8 mouse cellular contexts compared by ENCODE assay signal in the genomic region with DNA sequence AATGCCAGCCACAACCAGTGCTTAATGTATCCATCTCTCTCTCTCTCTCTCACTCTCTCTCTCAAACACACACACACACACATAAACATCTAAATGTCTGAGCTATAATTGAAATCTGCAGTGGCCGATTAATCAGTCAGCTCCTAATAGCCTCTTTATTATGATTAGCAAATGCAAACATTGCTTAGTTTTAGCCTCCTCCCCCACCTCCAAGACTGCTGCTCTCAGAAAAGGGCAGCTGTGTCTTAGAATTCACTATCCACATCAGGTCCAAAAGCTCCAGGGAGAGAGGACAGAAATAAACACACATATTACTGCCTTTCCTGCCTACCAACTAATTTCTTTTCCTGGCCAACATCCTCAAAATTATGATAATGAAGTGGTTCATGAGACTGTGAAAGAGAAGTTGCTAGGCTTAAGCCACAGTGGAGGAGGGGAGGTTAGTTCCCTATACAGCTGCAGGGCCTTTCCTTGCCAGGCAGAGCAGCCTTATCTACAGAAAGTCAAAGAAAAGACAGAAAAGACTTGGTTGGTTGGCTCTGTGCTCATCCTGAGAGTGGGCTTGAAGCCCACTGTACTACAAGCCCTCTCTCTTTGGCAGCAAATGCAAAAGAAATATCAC.
A peak's percentile ranks its signal among the peaks of the same experiment; 100 is the strongest.
DNase-seq lines count a peak whose midpoint lies in the region; ATAC-seq lines count a peak whose summit lies in the region.

No protein-coding gene starts in this region.

- no peaks in the 10 kb centered on the region for H3K9me3 ChIP-seq in embryonic facial prominence, embryonic 11.5 days (replicated peaks; ENCODE audit: control insufficient read depth, low read length)
- H3K9me3 ChIP-seq in embryonic facial prominence, embryonic 10.5 days = no peaks in the 10 kb centered on the region
- no peaks in the 10 kb centered on the region for H3K9me3 ChIP-seq in liver, embryonic 12.5 days (replicated peaks)

- no peaks in the 10 kb centered on the region for H3K36me3 ChIP-seq in embryonic facial prominence, embryonic 11.5 days (replicated peaks; ENCODE audit: control insufficient read depth, insufficient read depth, low read depth, low read length)
- no peaks in the 10 kb centered on the region for H3K36me3 ChIP-seq in embryonic facial prominence, embryonic 10.5 days (replicated peaks)
- H3K36me3 ChIP-seq in splenic B cell, adult 2 months (ENCODE audit: control insufficient read depth, insufficient read depth, low read length, poor library complexity, severe bottlenecking) = no peaks in the 10 kb centered on the region
- H3K36me3 ChIP-seq in liver, embryonic 12.5 days = no peaks in the 10 kb centered on the region

- H3K27me3 ChIP-seq in embryonic facial prominence, embryonic 11.5 days (ENCODE audit: control insufficient read depth, insufficient read depth, low read length) = no peaks in the 10 kb centered on the region
- H3K27me3 ChIP-seq in embryonic facial prominence, embryonic 10.5 days (replicated peaks; ENCODE audit: low read depth, poor library complexity, severe bottlenecking) = no peaks in the 10 kb centered on the region
- no peaks in the 10 kb centered on the region for H3K27me3 ChIP-seq in splenic B cell, adult 2 months (ENCODE audit: control insufficient read depth, insufficient read depth, low read length, poor library complexity, severe bottlenecking)
- no peaks in the 10 kb centered on the region for H3K27me3 ChIP-seq in liver, embryonic 12.5 days (replicated peaks)

- no peak for ATAC-seq in embryonic facial prominence, embryonic 11.5 days (replicated peaks; ENCODE audit: insufficient number of reproducible peaks, low FRiP score, low TSS enrichment, low read depth)
- ATAC-seq in liver, embryonic 12.5 days = no peak

- peak; percentile 33 for DNase-seq in embryonic facial prominence, embryonic 11.5 days (ENCODE audit: low spot score)
- DNase-seq in embryonic facial prominence, embryonic 10.5 days (ENCODE audit: low spot score) = no peak
- peak; percentile 4 for DNase-seq in right cerebral cortex, adult 18-20 months
- DNase-seq in right cerebral cortex, postnatal 14 days = no peak
- peak; percentile 4 to 6 for DNase-seq in lung, adult 18-20 months
- DNase-seq in splenic B cell, adult 2 months (ENCODE audit: low read depth, low spot score) = peak; percentile 30
- DNase-seq in urinary bladder, postnatal 36 days (ENCODE audit: low spot score in 2 of 2) = no peak

- H3K4me2 ChIP-seq in embryonic facial prominence, embryonic 11.5 days (ENCODE audit: low read depth, low read length) = no peak overlapping the region
- H3K4me2 ChIP-seq in liver, embryonic 12.5 days = no peak overlapping the region

- 39% methylated on average over 1 of the region's 1 CpGs for WGBS in embryonic facial prominence, embryonic 11.5 days
- 39% methylated on average over 1 of the region's 1 CpGs for WGBS in embryonic facial prominence, embryonic 10.5 days
- WGBS in liver, embryonic 12.5 days (ENCODE audit: insufficient replicate concordance) = 40% methylated on average over 1 of the region's 1 CpGs

- no peak overlapping the region for H3K27ac ChIP-seq in embryonic facial prominence, embryonic 11.5 days (replicated peaks; ENCODE audit: low read depth, low read length)
- no peak overlapping the region for H3K27ac ChIP-seq in embryonic facial prominence, embryonic 10.5 days (replicated peaks)
- no peak overlapping the region for H3K27ac ChIP-seq in liver, embryonic 12.5 days

- H3K4me3 ChIP-seq in embryonic facial prominence, embryonic 11.5 days (ENCODE audit: low read depth, low read length) = no peak overlapping the region
- no peak overlapping the region for H3K4me3 ChIP-seq in embryonic facial prominence, embryonic 10.5 days
- no peak overlapping the region for H3K4me3 ChIP-seq in liver, embryonic 12.5 days

- no peaks in the 10 kb centered on the region for H3K4me1 ChIP-seq in embryonic facial prominence, embryonic 11.5 days (ENCODE audit: control insufficient read depth, insufficient read depth, low read length)
- 0 out of 2 replicates have a peak, but pooled peaks cover 5% of the 10 kb centered on the region for H3K4me1 ChIP-seq in embryonic facial prominence, embryonic 10.5 days
- H3K4me1 ChIP-seq in liver, embryonic 12.5 days = no peaks in the 10 kb centered on the region

- no peak overlapping the region for H3K9ac ChIP-seq in embryonic facial prominence, embryonic 11.5 days (replicated peaks; ENCODE audit: low read length)
- H3K9ac ChIP-seq in liver, embryonic 12.5 days = no peak overlapping the region

Comparison
In these comparisons a context has a peak if more than half of its experiments do, and no peak if none do; other contexts are left out.
1. DNase-seq: peak in embryonic facial prominence, embryonic 11.5 days (single experiment), right cerebral cortex, adult 18-20 months (single experiment), lung, adult 18-20 months (2 of 2) and splenic B cell, adult 2 months (single experiment); none in embryonic facial prominence, embryonic 10.5 days (single experiment), right cerebral cortex, postnatal 14 days (single experiment) and urinary bladder, postnatal 36 days (0 of 2).